Mouse (Mus musculus): Measurements from ENCODE around the gene Slfn8.

DNA sequence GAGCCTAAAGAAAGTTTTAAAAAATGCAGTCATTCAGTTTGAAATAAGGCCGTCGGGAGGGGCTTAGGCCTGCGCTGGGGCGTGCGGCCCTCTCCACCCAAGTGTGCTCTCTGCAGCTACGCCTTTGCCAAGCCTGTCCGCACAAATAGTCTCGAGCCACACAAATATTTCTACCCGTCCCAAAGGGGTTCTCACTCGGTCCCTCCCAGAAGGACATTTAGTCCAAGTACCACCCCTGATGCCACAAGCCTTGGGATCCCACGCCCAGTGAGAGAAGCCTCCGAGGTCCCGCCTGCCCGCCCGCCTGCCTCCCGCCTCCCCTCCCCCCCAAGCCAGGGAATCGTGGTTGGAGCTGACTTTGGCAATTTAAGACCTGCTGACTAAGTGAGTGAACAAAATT, 37.4 kb downstream of the Slfn8 start:
- TF ChIP-seq POLR2A (IDR thresholded peaks at IDR 0.05; ENCODE audit: low read depth, low read length) (no peak), CTCF (IDR thresholded peaks at IDR 0.05; ENCODE audit: extremely low read depth, insufficient read length, insufficient replicate concordance, low read depth, low read length) (no peak)

Measured in small intestine, adult 2 months (tissue).